Mouse (Mus musculus) hindbrain, postnatal 0 days (tissue): ENCODE data around the gene Rims1. TPM values are rescaled to one million over a fixed set of nuclear protein-coding genes. Genes with fewer than 3 reads are reported as not detected.
A peak's percentile ranks its signal among the peaks of the same experiment; 100 is the strongest.

Experiments used
- ATAC-seq: fragments of 200-750 bp; cut with Nextera tagmentation; 2 replicates; pipeline ENCODE4 v1.8.0; 2017; ENCODE audit warnings: mild to moderate bottlenecking, moderate TSS enrichment, moderate library complexity
- DNase-seq: peaks from one replicate; pipeline ENCODE4 v3.0.0-alpha.2; 2015; ENCODE audit warnings: low spot score
- H3K27ac ChIP-seq: fragments of 300-500 bp; sonication (generic); 2 replicates; pipeline ENCODE4 v1.5.1; 2014; ENCODE audit warnings: mild to moderate bottlenecking
- H3K27me3 ChIP-seq: fragments of 300-500 bp; sonication (generic); 2 replicates; pipeline ENCODE4 v1.6.1; 2014; ENCODE audit warnings: low read length, mixed read lengths; ENCODE audit not compliant: insufficient read depth
- H3K36me3 ChIP-seq: fragments of 300-500 bp; sonication (generic); 2 replicates; pipeline ENCODE4 v1.6.1; 2014; ENCODE audit warnings: low read length, mixed read lengths; ENCODE audit not compliant: insufficient read depth
- H3K4me1 ChIP-seq: fragments of 300-500 bp; sonication (generic); 2 replicates; pipeline ENCODE4 v1.6.1; 2014; ENCODE audit warnings: antibody characterized with exemption, low read length, mixed read lengths; ENCODE audit not compliant: insufficient read depth
- H3K4me2 ChIP-seq: fragments of 300-500 bp; sonication (generic); 2 replicates; pipeline ENCODE4 v1.6.1; 2014; ENCODE audit warnings: low read depth, mild to moderate bottlenecking, low read length, moderate library complexity, mixed read lengths
- H3K4me3 ChIP-seq: fragments of 300-500 bp; sonication (generic); 2 replicates; pipeline ENCODE4 v1.5.1; 2014; ENCODE audit warnings: low read length
- H3K9ac ChIP-seq: fragments of 300-500 bp; sonication (generic); replicated peaks from 2 replicates; pipeline ENCODE4 v1.6.1; 2014; ENCODE audit warnings: mild to moderate bottlenecking, low read length, moderate library complexity, mixed read lengths
- H3K9me3 ChIP-seq: fragments of 300-500 bp; sonication (generic); 2 replicates; pipeline ENCODE4 v1.6.1; 2016; ENCODE audit warnings: low read length, mixed read lengths
- CTCF ChIP-seq: IDR thresholded peaks from 2 replicates; pipeline ENCODE4 v1.5.1; 2016; ENCODE audit warnings: antibody characterized with exemption, control low read depth, low read depth
- WGBS: fragments of 180-500 bp; shearing (Covaris S2); extraction: QIAGEN DNeasy Blood & Tissue Kit; methylation state at CpG from one replicate; pipeline ENCODE4 v1.1.7; 2014; 5-methylcytosine and 5-hydroxymethylcytosine counted together
- polyA plus RNA-seq: library from polyadenylated mRNA; unstranded; fragments of >200 nt; fragmentation: Nextera tagmentation; extraction: Ambion mirVana; gene quantifications from 2 replicates; pipeline ENCODE4 v1.2.1, GENCODE M21; 2015
- total RNA-seq: library from RNA; depleted of rRNA; stranded (reverse); fragments of >200 nt; gene quantifications from 2 replicates; pipeline ENCODE4 v1.2.3, GENCODE M21; 2014

Rims1 gene
- total and polyA plus RNA-seq, 2 experiments from 2014 or later = 21.2 to 51.9 TPM

DNA sequence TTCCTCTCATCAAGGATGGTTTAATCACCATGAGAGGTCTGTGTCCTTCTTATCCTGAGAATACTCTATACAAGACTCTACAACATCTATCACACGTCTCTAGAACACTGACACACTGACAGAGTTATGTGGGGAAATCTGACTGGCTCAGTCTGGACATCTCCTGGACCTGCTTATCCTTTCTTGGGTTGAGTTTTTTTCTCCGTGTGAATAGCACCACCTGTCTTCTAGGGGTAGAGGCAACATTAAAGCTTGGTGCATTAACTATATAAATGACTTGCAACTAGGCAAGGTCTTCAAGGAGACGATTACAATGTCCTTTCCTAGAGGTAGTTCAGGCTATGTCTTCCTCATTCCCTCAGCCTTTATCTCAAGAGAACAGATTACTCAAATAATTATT is 540.3 kb downstream of the Rims1 start:
- WGBS = 72% methylated on average over 3 of the region's 3 CpGs
- H3K36me3 ChIP-seq = no peaks in the 10 kb centered on the region
- H3K27ac ChIP-seq = no peak overlapping the region
- no peak overlapping the region for H3K4me2 ChIP-seq
- no peaks in the 10 kb centered on the region for H3K9me3 ChIP-seq
- no peak overlapping the region for H3K9ac ChIP-seq
- ATAC-seq (no peak), DNase-seq (no peak)
- peak; percentile 51 for TF ChIP-seq CTCF
- H3K27me3 ChIP-seq = no peaks in the 10 kb centered on the region
- H3K4me3 ChIP-seq = no peak overlapping the region
- H3K4me1 ChIP-seq = peaks cover 4% of the 10 kb centered on the region; the same call in 1 of the 2 replicates

DNA sequence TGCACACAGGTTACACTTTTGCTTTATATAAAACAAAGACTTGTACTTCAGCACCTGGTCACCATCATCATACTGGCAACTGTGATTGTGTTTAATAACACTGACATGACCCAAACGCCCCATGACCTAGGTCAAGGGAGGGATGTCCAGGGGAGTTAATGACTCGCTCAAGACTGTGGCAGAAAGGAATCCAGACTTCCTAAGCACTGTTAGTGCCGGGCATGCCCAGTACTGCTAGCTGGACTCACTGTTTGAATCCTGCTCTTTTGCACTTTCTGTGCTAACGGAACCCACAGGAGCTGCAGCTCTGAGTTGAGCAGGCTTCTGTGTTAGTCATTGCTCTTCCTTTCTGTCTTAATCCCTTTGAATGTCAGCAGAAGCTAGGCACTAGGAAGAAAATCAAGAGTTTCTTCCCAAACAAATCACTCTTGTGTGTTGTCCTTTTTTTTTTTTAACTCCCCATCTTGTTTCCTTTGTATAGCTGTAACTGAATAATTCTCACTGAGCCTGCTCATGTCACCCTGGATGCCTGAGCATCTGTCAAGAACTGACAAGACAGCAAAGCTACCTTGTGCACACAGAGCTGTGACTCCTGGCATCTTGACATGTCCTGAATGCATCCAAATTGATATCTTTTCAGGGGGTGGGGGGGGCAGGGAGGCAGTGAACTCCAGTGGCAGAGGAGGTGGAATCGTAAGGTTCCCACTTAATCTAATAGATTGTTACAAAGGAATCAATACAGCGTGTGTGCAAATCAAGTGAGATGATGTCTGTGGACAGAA is 543.4 kb downstream of the Rims1 start:
- Histone ChIP-seq H3K27me3 (no peaks in the 10 kb centered on the region), H3K36me3 (no peaks in the 10 kb centered on the region), H3K9ac (no peak overlapping the region), H3K9me3 (no peaks in the 10 kb centered on the region), H3K4me3 (no peak overlapping the region), H3K27ac (no peak overlapping the region), H3K4me1 (peaks cover 4% of the 10 kb centered on the region; the same call in 1 of the 2 replicates), H3K4me2 (no peak overlapping the region)
- 57% methylated on average over 6 of the region's 6 CpGs for WGBS
- ATAC-seq (peak; percentile 32; the same call in 1 of the 2 replicates), DNase-seq (no peak)
- TF ChIP-seq CTCF = no peak

DNA sequence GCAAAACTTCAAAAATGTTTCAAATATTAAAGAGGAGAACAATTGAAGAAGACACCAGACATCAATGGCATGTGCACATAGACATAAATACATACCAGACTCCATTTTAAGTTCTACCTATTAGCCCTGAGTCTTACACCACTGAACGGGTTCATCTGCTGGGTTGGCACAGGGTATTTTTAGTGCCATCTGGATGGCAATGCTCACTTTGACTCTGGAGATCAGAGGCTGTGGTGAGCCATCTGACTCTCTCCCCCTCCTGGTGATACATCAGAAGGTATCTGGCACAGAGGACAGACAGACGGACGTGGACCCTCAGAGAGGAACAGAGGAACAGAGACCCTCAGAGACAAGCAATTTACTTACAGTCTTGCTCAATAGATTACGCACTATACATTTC is 544.1 kb downstream of the Rims1 start:
- H3K9ac ChIP-seq = no peak overlapping the region
- WGBS = 67% methylated on average over 4 of the region's 4 CpGs
- H3K4me1 ChIP-seq = peaks cover 4% of the 10 kb centered on the region; the same call in 1 of the 2 replicates
- H3K27ac ChIP-seq = no peak overlapping the region
- no peak overlapping the region for H3K4me3 ChIP-seq
- peak; percentile 30; the same call in 1 of the 2 replicates for TF ChIP-seq CTCF
- peak; percentile 64 for ATAC-seq
- H3K4me2 ChIP-seq = no peak overlapping the region
- H3K9me3 ChIP-seq = no peaks in the 10 kb centered on the region
- H3K36me3 ChIP-seq = no peaks in the 10 kb centered on the region
- peak; percentile 57 for DNase-seq
- H3K27me3 ChIP-seq = no peaks in the 10 kb centered on the region

DNA sequence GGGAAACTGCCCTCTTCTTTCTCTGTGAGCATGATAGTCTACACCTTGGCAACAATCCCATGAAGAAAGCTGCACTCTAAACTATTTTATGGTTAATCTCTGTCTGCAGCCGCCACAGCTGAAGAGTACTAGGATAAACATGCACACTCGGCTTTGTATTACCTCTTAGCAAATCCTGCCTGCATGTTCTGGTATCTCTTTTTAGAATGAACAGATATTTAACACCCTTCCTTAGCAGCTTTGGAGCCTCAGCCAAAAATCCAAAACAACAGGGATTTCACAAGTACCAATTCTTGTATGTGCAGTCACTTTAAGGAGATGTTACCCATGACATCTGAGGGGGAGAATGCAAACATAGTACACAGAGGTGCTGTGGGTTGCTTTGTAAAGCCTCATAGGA is 545.5 kb downstream of the Rims1 start:
- H3K4me1 ChIP-seq = no peaks in the 10 kb centered on the region
- no peaks in the 10 kb centered on the region for H3K36me3 ChIP-seq
- no peak overlapping the region for H3K9ac ChIP-seq
- no peaks in the 10 kb centered on the region for H3K9me3 ChIP-seq
- ATAC-seq = no peak
- DNase-seq = no peak
- H3K4me2 ChIP-seq = no peak overlapping the region
- 94% methylated on average over 2 of the region's 2 CpGs for WGBS
- H3K27ac ChIP-seq = no peak overlapping the region
- TF ChIP-seq CTCF = no peak
- no peak overlapping the region for H3K4me3 ChIP-seq
- H3K27me3 ChIP-seq = no peaks in the 10 kb centered on the region

DNA sequence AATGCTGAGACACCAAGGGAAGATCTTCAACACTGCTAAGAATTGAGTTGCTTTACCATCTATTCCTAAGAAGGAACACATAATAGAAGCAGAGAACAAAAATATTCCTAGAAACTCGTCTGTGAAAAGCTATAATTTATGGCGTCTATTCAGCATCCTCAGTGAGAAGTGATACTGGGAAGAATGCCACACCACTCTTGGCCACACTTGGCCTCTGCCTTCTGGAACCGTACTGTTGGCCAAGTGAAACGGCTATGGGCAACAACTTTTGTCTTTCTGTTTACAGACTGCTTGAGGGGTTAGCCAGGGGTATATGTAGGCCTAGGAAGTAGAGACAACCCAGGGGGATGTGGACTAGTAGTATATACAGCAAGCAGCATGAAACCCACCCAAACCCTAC is 547.4 kb downstream of the Rims1 start:
- Histone ChIP-seq H3K4me3 (no peak overlapping the region), H3K4me2 (no peak overlapping the region), H3K27me3 (no peaks in the 10 kb centered on the region), H3K27ac (no peak overlapping the region), H3K4me1 (no peaks in the 10 kb centered on the region), H3K9me3 (no peaks in the 10 kb centered on the region), H3K9ac (no peak overlapping the region), H3K36me3 (no peaks in the 10 kb centered on the region)
- no peak for ATAC-seq
- 46% methylated on average over 4 of the region's 4 CpGs for WGBS
- no peak for TF ChIP-seq CTCF
- DNase-seq = no peak

DNA sequence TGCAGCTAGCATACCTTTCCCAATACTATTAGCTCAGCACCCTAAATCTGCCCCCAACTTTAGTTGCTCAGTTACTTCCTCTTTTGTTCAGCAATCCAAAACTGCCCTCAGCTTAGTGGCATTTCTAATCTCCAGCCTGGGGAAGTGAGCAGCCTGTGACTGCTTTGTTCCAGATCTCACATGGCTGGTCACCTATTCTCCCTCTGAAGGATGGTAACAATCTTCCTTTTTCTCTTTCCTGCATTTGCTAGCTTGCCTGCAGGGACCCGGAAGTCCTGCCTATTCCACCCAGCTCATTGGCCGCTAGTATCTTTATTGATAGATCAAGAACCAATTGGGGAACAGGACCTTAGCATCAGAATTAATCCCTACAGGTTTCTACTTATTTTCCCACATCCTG is 551.5 kb downstream of the Rims1 start:
- H3K4me3 ChIP-seq = no peak overlapping the region
- H3K36me3 ChIP-seq = no peaks in the 10 kb centered on the region
- ATAC-seq (peak; percentile 53; the same call in 1 of the 2 replicates), DNase-seq (no peak)
- H3K9me3 ChIP-seq = no peaks in the 10 kb centered on the region
- no peak overlapping the region for H3K9ac ChIP-seq
- WGBS = 87% methylated on average over 2 of the region's 2 CpGs
- H3K4me2 ChIP-seq = no peak overlapping the region
- TF ChIP-seq CTCF = no peak
- H3K27ac ChIP-seq = no peak overlapping the region
- no peaks in the 10 kb centered on the region for H3K27me3 ChIP-seq
- no peaks in the 10 kb centered on the region for H3K4me1 ChIP-seq

DNA sequence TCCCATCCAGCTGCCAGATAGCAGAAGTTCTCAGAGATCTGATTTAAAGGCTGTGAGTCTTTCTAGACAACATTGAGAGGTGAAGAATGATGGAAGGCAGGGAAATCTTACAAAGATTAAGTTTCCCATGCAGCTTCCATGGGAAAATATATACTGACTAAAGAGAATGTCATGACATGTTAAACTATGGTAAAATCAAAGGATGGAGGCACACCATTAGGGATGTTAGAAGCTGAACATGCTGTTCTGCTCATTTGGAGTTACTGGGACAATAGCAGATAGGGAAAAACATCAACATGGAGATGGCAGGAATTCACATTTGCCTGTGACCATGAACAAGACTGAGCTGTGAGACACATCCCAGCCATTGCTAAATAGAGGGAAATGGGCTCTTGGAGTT is 552.9 kb downstream of the Rims1 start:
- ATAC-seq (no peak), DNase-seq (no peak)
- no peak for TF ChIP-seq CTCF
- Histone ChIP-seq H3K9me3 (no peaks in the 10 kb centered on the region), H3K36me3 (no peaks in the 10 kb centered on the region), H3K9ac (no peak overlapping the region), H3K4me3 (no peak overlapping the region), H3K4me2 (no peak overlapping the region), H3K27ac (no peak overlapping the region), H3K27me3 (no peaks in the 10 kb centered on the region), H3K4me1 (no peaks in the 10 kb centered on the region)
